Mouse (Mus musculus) layer of hippocampus, adult 11-12 months (tissue): Measurements from ENCODE around the gene Pkm.

Source experiments
- DNase-seq: peaks from one replicate; pipeline ENCODE4 v3.0.0; 2022; ENCODE audit warnings: low spot score

The Pkm gene

GRCm38 (mm10) chr9:59709225-59709624 is 53.1 kb downstream of the Pkm start:
- DNase-seq: no peak

- no peak for DNase-seq
These were observed 60.2 kb downstream of the Pkm start for GRCm38 (mm10) chr9:59716275-59716898.

- DNase-seq: no peak
These were observed 62.1 kb downstream of the Pkm start for GRCm38 (mm10) chr9:59718237-59718636.

DNA sequence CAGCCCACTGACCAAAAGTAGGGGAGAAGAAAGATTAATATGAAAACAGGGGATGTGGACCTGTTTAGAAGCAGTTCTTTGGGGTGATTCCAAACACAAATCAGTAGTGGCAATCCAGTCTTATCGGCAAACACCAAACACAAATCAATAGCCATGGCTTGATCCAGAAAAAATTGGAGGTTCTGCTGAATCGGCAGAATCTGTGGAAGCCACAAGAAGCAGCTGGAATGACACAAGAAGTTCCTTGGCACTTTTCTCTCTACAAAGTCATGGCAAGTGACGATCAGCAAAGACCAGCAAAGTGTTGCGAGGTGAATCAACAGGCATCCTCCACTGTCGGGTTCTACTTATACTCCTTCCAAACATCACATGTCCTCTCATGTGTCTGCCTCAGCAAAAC is 65.0 kb downstream of the Pkm start:
- no peak for DNase-seq

DNA sequence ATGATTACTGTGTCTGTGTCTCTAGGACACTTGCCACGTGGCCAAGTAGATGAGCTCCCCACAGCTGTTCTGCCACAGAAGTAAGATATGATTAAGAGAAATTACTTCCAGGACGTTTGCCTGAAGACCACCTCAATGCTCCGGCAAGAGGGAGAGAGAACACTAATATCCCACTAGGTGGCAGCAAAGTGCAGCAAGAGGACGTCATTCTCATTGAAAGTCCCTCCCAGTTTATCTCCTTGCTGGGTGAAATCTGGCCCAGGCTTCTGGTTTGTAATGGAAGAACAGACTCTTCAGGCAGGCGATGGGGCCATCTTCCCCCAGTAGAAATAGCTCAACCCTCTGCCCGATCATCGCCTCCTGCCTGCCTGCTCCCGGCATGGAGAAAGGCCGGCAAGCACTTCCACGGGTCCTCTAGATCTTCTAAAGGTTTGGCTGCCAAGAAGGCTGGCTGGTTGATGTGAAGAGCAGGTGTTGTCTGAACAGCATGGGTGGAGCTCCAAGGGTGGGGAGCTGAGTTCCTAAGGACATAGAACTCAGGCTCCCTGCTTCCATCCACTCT is 67.0 kb downstream of the Pkm start:
- peak; percentile 77 for DNase-seq

DNA sequence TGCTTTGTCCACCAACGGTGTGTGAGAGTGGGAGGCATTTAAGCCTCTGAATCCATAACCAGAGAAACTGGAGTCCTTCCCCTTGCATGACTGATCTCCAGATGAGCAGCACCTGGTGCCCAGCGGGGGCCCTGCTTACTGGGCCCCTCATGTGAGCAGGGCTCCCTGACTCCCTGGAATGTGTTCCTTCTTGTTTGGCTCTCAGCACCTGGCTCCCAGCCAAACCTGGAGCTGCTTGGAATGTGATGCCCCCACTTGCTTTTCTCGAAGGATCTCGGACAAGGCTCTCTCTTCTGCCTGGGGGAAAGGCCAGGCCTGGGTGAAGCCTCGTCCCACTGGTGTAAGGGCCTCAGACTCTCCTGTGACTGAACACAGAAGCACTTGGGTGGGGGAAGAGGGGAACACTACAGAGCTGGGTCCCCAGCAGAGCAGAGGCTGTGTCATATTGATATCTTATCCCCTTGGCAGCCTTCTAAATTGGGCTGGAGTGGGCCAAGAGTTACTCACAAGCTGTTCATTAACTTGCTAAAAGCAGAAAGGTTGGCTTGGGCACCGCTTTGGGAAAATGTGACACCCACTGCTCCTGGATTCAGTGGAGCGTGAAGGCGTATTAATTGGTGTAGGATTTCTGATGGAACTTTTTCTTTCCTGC is 67.7 kb downstream of the Pkm start:
- DNase-seq: peak; percentile 58

GRCm38 (mm10) chr9:59725515-59725914 is 69.3 kb downstream of the Pkm start:
- DNase-seq: no peak

GRCm38 (mm10) chr9:59727569-59728286 is 71.6 kb downstream of the Pkm start:
- no peak for DNase-seq
